Mouse (Mus musculus) small intestine, adult 2 months (tissue): ENCODE data around the gene Sspo. TPM values are rescaled to one million over a fixed set of nuclear protein-coding genes. Genes with fewer than 3 reads are reported as not detected.

ENCODE experiments used
- H3K27ac ChIP-seq: fragments of 200-500 bp; 2 replicates; pipeline ENCODE4 v1.5.1; 2012; ENCODE audit warnings: low read depth, low read length, control low read depth, inconsistent platforms; ENCODE audit not compliant: insufficient read depth
- H3K27me3 ChIP-seq: fragments of 200-500 bp; 2 replicates; pipeline ENCODE4 v1.6.1; 2012; ENCODE audit warnings: mild to moderate bottlenecking, moderate library complexity, low read length, inconsistent platforms; ENCODE audit not compliant: control insufficient read depth, insufficient read depth
- H3K36me3 ChIP-seq: fragments of 200-500 bp; 2 replicates; pipeline ENCODE4 v1.6.1; 2012; ENCODE audit warnings: mild to moderate bottlenecking, low read length, control low read depth, inconsistent platforms; ENCODE audit not compliant: control insufficient read depth, insufficient read depth
- H3K4me1 ChIP-seq: fragments of 200-500 bp; 2 replicates; pipeline ENCODE4 v1.6.1; 2012; ENCODE audit warnings: low read length, inconsistent platforms, mixed read lengths; ENCODE audit not compliant: control insufficient read depth, insufficient read depth, insufficient read length
- H3K4me3 ChIP-seq: fragments of 200-500 bp; 2 replicates; pipeline ENCODE4 v1.5.1; 2012; ENCODE audit warnings: low read depth, mild to moderate bottlenecking, control low read depth, inconsistent platforms, low read length, moderate library complexity
- CTCF ChIP-seq: fragments of 200-500 bp; IDR thresholded peaks from 2 replicates; pipeline ENCODE4 v1.5.1; 2012; ENCODE audit warnings: low read depth, mild to moderate bottlenecking, control low read depth, inconsistent platforms, low read length, moderate library complexity, mixed read lengths; ENCODE audit not compliant: insufficient replicate concordance, insufficient read length; ENCODE audit errors: extremely low read depth
- POLR2A ChIP-seq: fragments of 200-500 bp; IDR thresholded peaks from 2 replicates; pipeline ENCODE4 v1.6.1; 2012; ENCODE audit warnings: low read depth, mild to moderate bottlenecking, control low read depth, inconsistent platforms, low read length, moderate library complexity
- WGBS: fragments of 180-500 bp; shearing (Covaris S2); methylation state at CpG from one replicate; pipeline ENCODE4 v1.1.7; 2018; 5-methylcytosine and 5-hydroxymethylcytosine counted together
- polyA plus RNA-seq: library from polyadenylated mRNA; depleted of rRNA; stranded (reverse); fragments of >200 nt; gene quantifications from 2 replicates; pipeline ENCODE4 v1.2.3, GENCODE M21; 2012

Gene Sspo
- polyA plus RNA-seq, 1 experiment = 3.0 TPM

DNA sequence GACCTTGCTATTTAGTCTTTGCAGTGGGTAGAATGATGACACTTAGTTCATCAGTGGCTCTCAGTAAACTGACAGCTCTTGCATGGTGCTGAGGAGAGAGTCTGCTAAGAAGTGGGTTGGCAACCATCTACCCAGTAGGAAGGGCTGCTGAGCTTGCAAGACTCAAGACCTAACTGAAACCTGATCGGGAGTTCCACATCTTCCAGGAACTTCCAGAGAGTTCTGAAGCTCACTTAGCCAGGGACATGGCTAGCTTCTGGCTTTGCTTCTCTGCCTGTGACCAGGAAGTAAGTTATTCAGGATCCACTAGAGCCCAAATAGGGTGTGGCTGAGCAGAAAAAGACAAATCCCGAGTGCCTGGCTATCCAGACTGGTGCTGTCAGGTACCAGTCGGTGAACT lies 35.4 kb upstream of the Sspo start:
- Histone ChIP-seq H3K36me3 (peaks cover 14% of the 10 kb centered on the region), H3K27ac (peak overlapping the region; percentile 90; the same call in 1 of the 2 replicates), H3K4me3 (no peak overlapping the region), H3K4me1 (peaks cover 24% of the 10 kb centered on the region), H3K27me3 (no peaks in the 10 kb centered on the region)
- TF ChIP-seq POLR2A (no peak), CTCF (no peak)
- WGBS = 29% methylated on average over 3 of the region's 3 CpGs

DNA sequence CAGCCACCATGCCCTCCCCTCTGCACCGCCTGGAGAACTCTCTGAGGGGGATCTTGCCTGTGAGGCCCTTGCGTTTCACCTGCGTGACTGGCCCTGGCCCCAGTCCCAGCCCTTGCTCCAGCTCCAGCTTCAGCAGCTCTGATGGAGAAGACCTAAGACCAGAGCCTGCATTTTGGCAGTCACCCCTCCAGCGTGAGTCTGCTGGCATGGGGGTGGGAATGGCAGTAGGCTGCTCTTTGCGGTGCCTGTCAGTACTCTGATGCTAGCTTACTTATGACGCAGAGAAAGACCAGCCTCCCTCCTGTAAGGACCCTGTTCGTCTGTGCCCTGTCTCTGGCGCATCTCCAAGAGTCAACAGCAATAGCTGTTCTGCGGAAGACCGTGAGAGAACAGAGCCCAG lies 34.9 kb upstream of the Sspo start:
- peaks cover 24% of the 10 kb centered on the region for H3K4me1 ChIP-seq
- peak overlapping the region; percentile 90; the same call in 1 of the 2 replicates for H3K27ac ChIP-seq
- TF ChIP-seq CTCF (no peak), POLR2A (no peak)
- 66% methylated on average over 10 of the region's 10 CpGs for WGBS
- peaks cover 14% of the 10 kb centered on the region for H3K36me3 ChIP-seq
- H3K27me3 ChIP-seq = no peaks in the 10 kb centered on the region
- no peak overlapping the region for H3K4me3 ChIP-seq

DNA sequence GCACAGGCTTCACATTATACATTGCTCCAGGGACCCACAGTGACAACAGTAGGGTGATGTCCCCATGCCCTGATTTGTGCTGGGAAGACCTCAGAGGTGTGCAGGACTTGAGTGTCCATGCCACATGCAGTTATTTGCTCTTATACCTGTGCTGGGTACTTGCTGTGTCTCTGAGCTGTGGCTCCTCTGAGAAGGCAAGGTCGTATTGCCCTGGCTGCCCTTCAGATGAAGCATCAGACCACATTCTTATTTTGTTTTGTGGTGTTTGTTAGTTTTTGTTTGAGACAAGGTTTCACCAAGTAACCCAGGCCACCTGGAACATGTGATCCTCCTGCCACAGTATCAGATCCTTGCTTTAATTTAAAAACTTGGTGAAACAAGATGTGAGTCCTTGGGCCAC lies 33.1 kb upstream of the Sspo start:
- H3K27ac ChIP-seq = no peak overlapping the region
- peaks cover 11% of the 10 kb centered on the region for H3K36me3 ChIP-seq
- H3K4me3 ChIP-seq = no peak overlapping the region
- no peaks in the 10 kb centered on the region for H3K27me3 ChIP-seq
- H3K4me1 ChIP-seq = peaks cover 24% of the 10 kb centered on the region
- WGBS = 98% methylated on average over 1 of the region's 1 CpGs
- TF ChIP-seq CTCF (no peak), POLR2A (no peak)

DNA sequence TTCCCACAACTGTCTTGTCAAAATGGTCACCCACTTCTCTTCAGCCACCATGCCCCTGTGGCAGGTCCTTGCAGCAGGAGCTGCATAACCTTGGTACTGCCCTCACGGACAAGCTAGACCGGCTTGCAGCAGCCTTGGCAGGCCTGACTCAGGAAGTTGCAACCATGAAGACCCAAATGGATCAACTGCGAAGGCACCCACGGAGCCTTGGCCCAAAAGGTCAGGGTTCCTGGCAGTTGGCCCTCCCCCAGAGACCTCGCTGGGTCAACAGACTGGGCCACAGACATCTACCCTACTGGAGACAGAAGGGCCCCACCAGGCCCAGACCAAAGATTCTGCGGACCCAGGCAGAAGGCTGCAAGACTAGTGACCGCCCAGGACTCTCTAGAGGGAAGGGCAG lies 32.4 kb upstream of the Sspo start:
- Histone ChIP-seq H3K36me3 (peaks cover 11% of the 10 kb centered on the region), H3K27me3 (no peaks in the 10 kb centered on the region), H3K4me3 (no peak overlapping the region), H3K27ac (no peak overlapping the region), H3K4me1 (peaks cover 23% of the 10 kb centered on the region)
- TF ChIP-seq POLR2A = no peak
- 95% methylated on average over 7 of the region's 7 CpGs for WGBS

DNA sequence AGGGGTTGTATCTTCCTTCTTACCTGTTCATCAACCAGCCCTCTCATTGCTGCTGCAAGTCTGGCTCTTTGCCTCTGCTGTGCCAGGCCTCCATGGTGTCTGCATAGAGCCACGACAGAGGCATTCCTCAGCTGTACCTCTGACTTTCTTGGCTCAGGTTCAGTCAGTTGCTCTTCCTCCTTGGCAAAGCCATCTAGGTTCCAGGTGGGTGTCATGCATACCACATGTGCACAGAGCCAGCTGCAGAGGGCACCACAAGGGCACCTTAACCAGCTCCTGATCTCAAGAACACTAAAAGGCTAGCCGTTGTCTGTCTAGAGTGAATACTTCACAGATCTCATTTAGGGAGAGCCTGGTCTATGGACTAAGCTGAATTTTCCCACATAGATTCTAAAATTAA lies 31.5 kb upstream of the Sspo start:
- TF ChIP-seq POLR2A (no peak), CTCF (no peak)
- WGBS = 48% methylated on average over 2 of the region's 2 CpGs
- Histone ChIP-seq H3K4me3 (no peak overlapping the region), H3K27me3 (no peaks in the 10 kb centered on the region), H3K4me1 (peaks cover 20% of the 10 kb centered on the region), H3K36me3 (peaks cover 11% of the 10 kb centered on the region), H3K27ac (no peak overlapping the region)

DNA sequence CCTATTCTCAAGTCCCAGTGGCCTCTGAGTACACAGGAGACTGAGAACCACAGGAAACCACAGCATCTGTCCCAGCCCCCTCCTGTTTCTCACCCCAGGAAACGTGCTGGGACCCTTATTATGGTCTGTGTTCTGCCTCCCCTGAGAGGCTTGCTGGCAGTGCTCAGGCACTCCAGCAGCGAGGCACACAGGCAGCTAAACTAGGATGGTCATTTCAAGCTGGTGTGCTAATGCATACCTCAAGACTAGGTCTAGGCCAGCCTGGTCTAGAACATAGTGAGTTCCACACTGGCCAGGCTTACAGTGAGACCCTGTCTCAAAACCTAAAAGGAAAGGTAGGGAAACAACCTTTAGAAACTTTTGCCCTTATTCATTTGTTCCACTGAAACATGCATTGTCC lies 27.4 kb upstream of the Sspo start:
- TF ChIP-seq CTCF = no peak
- no peak for TF ChIP-seq POLR2A
- 30% methylated on average over 2 of the region's 2 CpGs for WGBS
- no peak overlapping the region for H3K4me3 ChIP-seq
- no peak overlapping the region for H3K27ac ChIP-seq
- peaks cover 4% of the 10 kb centered on the region; the same call in 1 of the 2 replicates for H3K36me3 ChIP-seq
- no peaks in the 10 kb centered on the region for H3K27me3 ChIP-seq
- no peaks in the 10 kb centered on the region for H3K4me1 ChIP-seq

DNA sequence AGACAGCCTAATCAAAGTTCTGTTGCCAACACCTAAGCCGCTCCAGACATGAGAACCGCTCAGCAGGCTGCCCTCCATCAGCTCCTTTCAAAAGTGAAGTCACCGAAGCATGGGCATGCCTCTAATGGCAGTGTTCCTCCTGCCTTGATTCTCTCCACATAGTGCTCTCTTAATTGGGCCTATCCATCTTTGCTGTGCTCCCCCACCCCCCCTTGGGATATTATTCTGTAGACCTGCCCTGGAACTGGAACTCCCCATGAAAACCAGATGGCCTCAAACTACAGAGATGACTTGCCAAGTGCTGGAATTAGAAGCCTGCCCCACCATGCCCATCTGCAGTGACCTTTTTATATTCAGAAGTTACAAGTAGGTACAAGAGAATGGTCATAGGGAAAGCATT lies 24.7 kb upstream of the Sspo start:
- H3K4me3 ChIP-seq = no peak overlapping the region
- TF ChIP-seq POLR2A (no peak), CTCF (no peak)
- no peak overlapping the region for H3K27ac ChIP-seq
- H3K36me3 ChIP-seq = no peaks in the 10 kb centered on the region
- WGBS = 91% methylated on average over 3 of the region's 3 CpGs
- H3K27me3 ChIP-seq = no peaks in the 10 kb centered on the region
- H3K4me1 ChIP-seq = no peaks in the 10 kb centered on the region

DNA sequence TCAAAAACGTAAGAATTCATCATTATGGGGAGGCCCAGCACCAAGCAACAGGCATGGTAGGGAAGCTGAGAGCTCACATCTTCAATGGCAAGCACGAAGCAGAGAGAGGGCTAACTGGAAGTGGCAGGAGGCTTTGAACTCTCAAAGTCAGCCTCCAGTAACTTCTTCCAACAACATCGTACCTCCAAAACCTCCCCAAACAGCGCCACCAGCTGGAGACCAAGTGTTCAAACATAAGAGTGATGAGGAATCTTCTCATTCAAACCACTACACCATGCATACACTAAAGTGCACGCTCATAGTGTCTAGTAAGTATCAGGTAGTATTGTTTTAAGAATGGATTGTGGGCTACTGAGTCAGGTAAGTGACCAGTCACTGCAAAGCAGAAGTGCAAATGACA lies 24.0 kb upstream of the Sspo start:
- Histone ChIP-seq H3K27me3 (no peaks in the 10 kb centered on the region), H3K27ac (no peak overlapping the region), H3K4me3 (no peak overlapping the region), H3K4me1 (no peaks in the 10 kb centered on the region), H3K36me3 (no peaks in the 10 kb centered on the region)
- WGBS = 63% methylated on average over 5 of the region's 5 CpGs
- TF ChIP-seq POLR2A (no peak), CTCF (no peak)
